Mouse (Mus musculus) bone marrow macrophage, adult 2 months (primary cell): Measurements from ENCODE around the gene Rrp8.

Source experiments
- CTCF ChIP-seq: IDR thresholded peaks from 2 replicates; pipeline ENCODE4 v1.5.1; 2012; ENCODE audit warnings: low read depth, mild to moderate bottlenecking, low read length, moderate library complexity
- POLR2A ChIP-seq: IDR thresholded peaks from 2 replicates; pipeline ENCODE4 v1.6.1; 2012; ENCODE audit warnings: mild to moderate bottlenecking, low read depth, low read length, borderline replicate concordance

DNA sequence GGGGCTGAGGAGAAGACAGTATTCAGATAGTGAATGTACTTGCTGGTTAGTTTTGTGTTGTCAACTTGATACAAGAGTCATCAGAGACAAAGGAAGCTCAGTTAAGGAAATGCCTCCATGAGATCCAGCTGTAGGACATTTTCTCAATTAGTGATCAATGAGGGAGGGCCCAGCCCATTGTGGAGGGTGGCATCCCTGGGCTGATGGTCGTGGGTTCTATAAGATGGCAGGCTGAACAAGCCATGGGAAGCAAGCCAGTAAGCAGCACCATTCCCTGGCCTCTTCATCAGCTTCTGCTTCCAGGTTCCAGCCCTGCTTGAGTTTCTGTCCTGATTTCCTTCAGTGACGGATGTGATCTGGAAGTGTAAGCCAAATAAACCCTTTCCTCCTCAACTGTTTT lies 10.6 kb upstream of the Rrp8 start:
- TF ChIP-seq POLR2A (no peak), CTCF (no peak)
